Mouse (Mus musculus) midbrain, embryonic 12.5 days (tissue): ENCODE data around the gene Pbld2. TPM values are rescaled to one million over a fixed set of nuclear protein-coding genes. Genes with fewer than 3 reads are reported as not detected.

Experiments used
- polyA plus RNA-seq: library from polyadenylated mRNA; unstranded; fragments of >200 nt; fragmentation: Nextera tagmentation; extraction: Ambion mirVana; gene quantifications from 2 replicates; pipeline ENCODE4 v1.2.1, GENCODE M21; 2016

Gene Pbld2
- polyA plus RNA-seq, 1 experiment from 2014 or later, result 1.0 TPM

Other genes with a start within 250 kb of the Pbld2 start
- gene Ccar1, start 232.0 kb upstream of the Pbld2 start, polyA plus RNA-seq, result 151 and 157 TPM in 2 replicates
- 35.2 and 35.6 TPM in 2 replicates for gene Tet1, start 115.3 kb upstream of the Pbld2 start, polyA plus RNA-seq
- gene Slc25a16, start 103.7 kb upstream of the Pbld2 start, polyA plus RNA-seq, result 10.5 and 12.8 TPM in 2 replicates
- 18.0 and 18.7 TPM in 2 replicates for gene Dna2, start 77.3 kb upstream of the Pbld2 start, polyA plus RNA-seq
- gene Rufy2, start 44.1 kb upstream of the Pbld2 start, polyA plus RNA-seq, result 37.6 and 38.3 TPM in 2 replicates
- 265 and 271 TPM in 2 replicates for gene Hnrnph3, start 98 bp upstream of the Pbld2 start, polyA plus RNA-seq
- 1.2 TPM in 2 replicates for gene Pbld1, start 35.8 kb downstream of the Pbld2 start, polyA plus RNA-seq
- gene Atoh7, start 75.3 kb downstream of the Pbld2 start, polyA plus RNA-seq, result 0.70 and 1.5 TPM in 2 replicates
- gene Mypn, start 179.6 kb downstream of the Pbld2 start, polyA plus RNA-seq, result 0.08 and 0.13 TPM in 2 replicates
- 43.5 and 45.2 TPM in 2 replicates for gene Herc4, start 219.5 kb downstream of the Pbld2 start, polyA plus RNA-seq